Mouse (Mus musculus) liver, adult 2 months (tissue): ENCODE measurements around the gene Hipk2. TPM values are rescaled to one million over a fixed set of nuclear protein-coding genes. Genes with fewer than 3 reads are reported as not detected.

ENCODE experiments used
- DNase-seq: peaks from one replicate; pipeline ENCODE4 v3.0.0-alpha.2; 2011; ENCODE audit warnings: low read depth, low spot score; ENCODE audit errors: extremely low read depth
- H3K27ac ChIP-seq: fragments of 200-500 bp; replicated peaks from 2 replicates; pipeline ENCODE4 v1.5.1; 2012; ENCODE audit warnings: low read depth, mild to moderate bottlenecking, control low read depth, inconsistent platforms, low read length; ENCODE audit not compliant: insufficient read depth
- H3K27me3 ChIP-seq: fragments of 200-500 bp; 2 replicates; pipeline ENCODE4 v1.6.1; 2012; ENCODE audit warnings: mild to moderate bottlenecking, moderate library complexity, low read length, inconsistent platforms; ENCODE audit not compliant: control insufficient read depth, insufficient read depth
- H3K36me3 ChIP-seq: fragments of 200-500 bp; 2 replicates; pipeline ENCODE4 v1.6.1; 2012; ENCODE audit warnings: low read length, inconsistent platforms; ENCODE audit not compliant: control insufficient read depth, insufficient read depth
- H3K4me1 ChIP-seq: fragments of 200-500 bp; 2 replicates; pipeline ENCODE4 v1.6.1; 2011; ENCODE audit warnings: low read length; ENCODE audit not compliant: control insufficient read depth, insufficient read depth
- H3K4me3 ChIP-seq: fragments of 200-500 bp; 2 replicates; pipeline ENCODE4 v1.5.1; 2011; ENCODE audit warnings: low read depth, mild to moderate bottlenecking, control low read depth, low read length, moderate library complexity; ENCODE audit not compliant: insufficient read depth
- H3K79me2 ChIP-seq: fragments of 200-500 bp; 2 replicates; pipeline ENCODE4 v1.6.1; 2012; ENCODE audit warnings: inconsistent platforms, mild to moderate bottlenecking, low read length, moderate library complexity; ENCODE audit not compliant: control insufficient read depth, insufficient read depth
- H3K9ac ChIP-seq: fragments of 200-500 bp; 2 replicates; pipeline ENCODE4 v1.6.1; 2012; ENCODE audit warnings: low read depth, mild to moderate bottlenecking, control low read depth, inconsistent platforms, low read length
- CTCF ChIP-seq: fragments of 200-500 bp; IDR thresholded peaks from 2 replicates; pipeline ENCODE4 v1.5.1; 2011; ENCODE audit warnings: low read depth, low read length, control low read depth
- POLR2A ChIP-seq: fragments of 200-500 bp; IDR thresholded peaks from 2 replicates; pipeline ENCODE4 v1.6.1; 2011; ENCODE audit warnings: low read length, control low read depth; ENCODE audit not compliant: insufficient read depth; ENCODE audit errors: extremely low read depth
- WGBS: fragments of 180-500 bp; shearing (Covaris S2); methylation state at CpG from one replicate; pipeline ENCODE4 v1.1.7; 2018; 5-methylcytosine and 5-hydroxymethylcytosine counted together
- polyA plus RNA-seq: library from polyadenylated mRNA; depleted of rRNA; stranded (reverse); fragments of >200 nt; gene quantifications from 2 replicates; pipeline ENCODE4 v1.2.3, GENCODE M21; 2012
- total RNA-seq: library from RNA; depleted of rRNA; stranded (reverse); fragments of >200 nt; gene quantifications from 2 replicates; pipeline ENCODE4 v1.2.3, GENCODE M21; 2014

Hipk2 gene
- total and polyA plus RNA-seq, 2 experiments = 8.5 to 22.2 TPM

- Histone ChIP-seq H3K9ac (peak within 1 kb of the TSS; percentile 96), H3K27me3 (no peaks in the 10 kb centered on the region), H3K27ac (peak within 1 kb of the TSS; percentile 83), H3K36me3 (no peaks in the 10 kb centered on the region), H3K4me3 (peak within 1 kb of the TSS; percentile 82), H3K4me1 (peaks cover 20% of the 10 kb centered on the region), H3K79me2 (peaks cover 10% of the 10 kb centered on the region; the same call in 1 of the 2 replicates)
- DNase-seq = no peak
- TF ChIP-seq CTCF (no peak), POLR2A (no peak)
- 4% methylated on average over 47 of the region's 77 CpGs for WGBS
Measured at GRCm38 (mm10) chr6:38875258-38876070, 501 bp downstream of the Hipk2 start, which contains the start of gene Tbxas1. Gene Tbxas1 (plus strand): TSS chr6:38875404.

- no peak for TF ChIP-seq CTCF
- no peak for TF ChIP-seq POLR2A
- under 1% methylated on average over 23 of the region's 23 CpGs for WGBS
- DNase-seq = peak; percentile 59
- peaks cover 15% of the 10 kb centered on the region; the same call in 1 of the 2 replicates for H3K79me2 ChIP-seq
- H3K27me3 ChIP-seq = no peaks in the 10 kb centered on the region
- peak overlapping the region; percentile 96 for H3K9ac ChIP-seq
- peak overlapping the region; percentile 83 for H3K27ac ChIP-seq
- peaks cover 25% of the 10 kb centered on the region for H3K4me1 ChIP-seq
- H3K36me3 ChIP-seq = no peaks in the 10 kb centered on the region
- peak overlapping the region; percentile 82 for H3K4me3 ChIP-seq
Measured at GRCm38 (mm10) chr6:38874565-38875257, 1.3 kb downstream of the Hipk2 start.

GRCm38 (mm10) chr6:38874035-38874434, 1.9 kb downstream of the Hipk2 start:
- H3K27me3 ChIP-seq = no peaks in the 10 kb centered on the region
- H3K36me3 ChIP-seq = no peaks in the 10 kb centered on the region
- H3K4me1 ChIP-seq = peaks cover 25% of the 10 kb centered on the region
- peak overlapping the region; percentile 87 for H3K9ac ChIP-seq
- H3K27ac ChIP-seq = peak overlapping the region; percentile 35
- H3K4me3 ChIP-seq = peak overlapping the region; percentile 64
- under 1% methylated on average over 8 of the region's 8 CpGs for WGBS
- TF ChIP-seq POLR2A = no peak
- TF ChIP-seq CTCF = peak; percentile 47
- H3K79me2 ChIP-seq = peaks cover 15% of the 10 kb centered on the region; the same call in 1 of the 2 replicates
- DNase-seq = peak; percentile 73

GRCm38 (mm10) chr6:38873316-38873715, 2.6 kb downstream of the Hipk2 start:
- 7% methylated on average over 1 of the region's 1 CpGs for WGBS
- peaks cover 15% of the 10 kb centered on the region; the same call in 1 of the 2 replicates for H3K79me2 ChIP-seq
- DNase-seq = peak; percentile 80
- peaks cover 25% of the 10 kb centered on the region for H3K4me1 ChIP-seq
- no peak for TF ChIP-seq POLR2A
- no peak for TF ChIP-seq CTCF
- no peak overlapping the region for H3K9ac ChIP-seq
- no peaks in the 10 kb centered on the region for H3K36me3 ChIP-seq
- H3K27ac ChIP-seq = peak overlapping the region; percentile 35
- H3K27me3 ChIP-seq = no peaks in the 10 kb centered on the region
- H3K4me3 ChIP-seq = no peak overlapping the region

- Histone ChIP-seq H3K79me2 (peaks cover 20% of the 10 kb centered on the region; the same call in 1 of the 2 replicates), H3K27me3 (no peaks in the 10 kb centered on the region), H3K4me1 (peaks cover 41% of the 10 kb centered on the region), H3K36me3 (no peaks in the 10 kb centered on the region), H3K27ac (peak overlapping the region; percentile 87), H3K4me3 (no peak overlapping the region), H3K9ac (no peak overlapping the region)
- WGBS = 3% methylated on average over 7 of the region's 7 CpGs
- DNase-seq = peak; percentile 90
- TF ChIP-seq CTCF (no peak), POLR2A (no peak)
Measured at GRCm38 (mm10) chr6:38871051-38871450, 4.9 kb downstream of the Hipk2 start.
